Mouse (Mus musculus) bone marrow, adult 2 months (tissue): ENCODE data around the gene Irf2bp2.

ENCODE experiments used
- CTCF ChIP-seq: fragments of 200-500 bp; IDR thresholded peaks from 2 replicates; pipeline ENCODE4 v1.5.1; 2011; ENCODE audit warnings: low read length, control low read depth; ENCODE audit not compliant: control insufficient read depth, insufficient read depth
- POLR2A ChIP-seq: fragments of 200-500 bp; IDR thresholded peaks from 2 replicates; pipeline ENCODE4 v1.6.1; 2011; ENCODE audit warnings: low read depth, mild to moderate bottlenecking, control low read depth, low read length, borderline replicate concordance; ENCODE audit not compliant: control insufficient read depth

DNA sequence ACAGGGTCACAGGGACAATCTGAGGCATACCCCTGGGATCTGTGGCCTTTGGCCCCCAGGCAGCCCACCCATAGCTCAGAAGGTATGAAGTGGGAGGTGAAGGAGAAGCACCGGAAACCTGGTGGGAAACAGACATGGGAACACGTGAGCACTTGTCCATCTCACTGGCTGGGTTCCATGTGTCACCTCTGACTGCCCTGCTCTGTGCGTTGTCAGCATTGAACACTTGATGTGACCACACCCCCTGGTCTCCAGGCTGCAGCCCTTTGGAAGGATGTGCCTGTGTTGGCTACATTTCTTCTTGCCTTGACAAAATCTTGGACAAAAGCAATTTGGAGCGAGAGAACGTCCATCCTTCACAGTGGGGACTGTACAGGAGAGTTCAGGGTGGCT lies 20.9 kb upstream of the Irf2bp2 start:
- no peak for TF ChIP-seq CTCF
- TF ChIP-seq POLR2A = no peak
